Mouse (Mus musculus) lung, adult 18-20 months (tissue): Measurements from ENCODE around the gene Gm20388.
A peak's percentile ranks its signal among the peaks of the same experiment; 100 is the strongest.

ENCODE experiments used
- DNase-seq, 2 experiments: peaks; one replicate each; pipeline ENCODE4 v3.0.0; 2022; ENCODE audit warnings: mixed read lengths in 2 of 2

Gm20388 gene

DNA sequence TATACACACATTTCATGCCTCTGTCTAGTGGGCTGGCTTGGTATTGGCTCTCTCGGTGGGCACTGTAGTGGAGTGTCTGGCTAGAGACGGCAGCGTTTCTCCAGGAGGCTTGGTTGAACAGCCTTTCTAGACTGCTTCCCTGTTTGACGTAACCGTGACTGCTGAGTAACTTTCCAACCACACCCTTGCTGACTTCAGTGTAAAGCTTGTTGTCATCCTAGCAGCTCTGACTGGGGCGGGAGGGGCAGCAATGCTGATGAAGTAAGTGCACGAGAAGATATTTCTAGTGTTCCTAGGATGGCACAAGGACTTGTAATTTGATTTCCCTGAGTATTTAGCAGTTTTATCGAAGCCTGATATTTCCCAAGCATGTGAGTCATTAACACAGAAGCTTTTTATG, 4135.2 kb downstream of the Gm20388 start:
- no peak for DNase-seq

DNA sequence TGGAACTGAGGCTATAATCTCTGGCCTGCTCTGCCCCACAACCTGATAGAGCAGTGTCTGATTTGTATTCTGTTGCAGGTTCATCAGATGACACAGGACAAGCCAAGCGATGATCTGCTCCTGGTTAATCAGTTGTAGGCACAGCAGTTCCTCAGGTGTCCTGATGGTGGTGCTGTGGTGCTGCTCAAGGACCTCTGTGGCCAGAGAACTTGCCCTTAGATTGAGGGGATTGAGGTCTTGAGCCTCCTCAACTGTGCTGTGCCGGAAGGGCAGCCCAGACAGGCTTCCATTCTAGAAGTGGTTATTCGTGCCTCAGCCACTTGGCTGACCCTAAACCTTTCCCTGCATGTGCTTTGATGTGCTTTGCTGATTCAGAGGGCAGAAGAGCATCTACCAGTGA, 4141.5 kb downstream of the Gm20388 start:
- DNase-seq: peak; percentile 60 to 62

DNA sequence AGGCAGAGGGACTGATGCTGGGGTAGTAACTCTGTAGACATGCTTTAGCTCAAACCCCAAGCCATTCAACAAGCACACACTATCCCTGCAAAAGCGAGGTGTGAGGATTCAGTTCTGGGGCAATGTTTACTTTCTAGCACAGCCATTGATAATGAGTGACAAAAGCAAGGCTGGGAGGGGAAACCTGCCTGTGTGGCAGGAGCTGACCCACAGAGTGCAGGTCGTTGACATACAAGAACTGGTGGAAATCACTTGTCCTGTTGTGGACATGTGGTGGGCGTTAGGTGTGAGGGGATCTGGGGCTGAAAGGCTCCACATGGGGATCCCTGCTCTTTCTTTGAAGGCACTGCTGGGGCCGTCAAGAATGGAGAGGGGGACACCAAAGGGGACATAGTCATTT, 4141.9 kb downstream of the Gm20388 start:
- DNase-seq: no peak

DNA sequence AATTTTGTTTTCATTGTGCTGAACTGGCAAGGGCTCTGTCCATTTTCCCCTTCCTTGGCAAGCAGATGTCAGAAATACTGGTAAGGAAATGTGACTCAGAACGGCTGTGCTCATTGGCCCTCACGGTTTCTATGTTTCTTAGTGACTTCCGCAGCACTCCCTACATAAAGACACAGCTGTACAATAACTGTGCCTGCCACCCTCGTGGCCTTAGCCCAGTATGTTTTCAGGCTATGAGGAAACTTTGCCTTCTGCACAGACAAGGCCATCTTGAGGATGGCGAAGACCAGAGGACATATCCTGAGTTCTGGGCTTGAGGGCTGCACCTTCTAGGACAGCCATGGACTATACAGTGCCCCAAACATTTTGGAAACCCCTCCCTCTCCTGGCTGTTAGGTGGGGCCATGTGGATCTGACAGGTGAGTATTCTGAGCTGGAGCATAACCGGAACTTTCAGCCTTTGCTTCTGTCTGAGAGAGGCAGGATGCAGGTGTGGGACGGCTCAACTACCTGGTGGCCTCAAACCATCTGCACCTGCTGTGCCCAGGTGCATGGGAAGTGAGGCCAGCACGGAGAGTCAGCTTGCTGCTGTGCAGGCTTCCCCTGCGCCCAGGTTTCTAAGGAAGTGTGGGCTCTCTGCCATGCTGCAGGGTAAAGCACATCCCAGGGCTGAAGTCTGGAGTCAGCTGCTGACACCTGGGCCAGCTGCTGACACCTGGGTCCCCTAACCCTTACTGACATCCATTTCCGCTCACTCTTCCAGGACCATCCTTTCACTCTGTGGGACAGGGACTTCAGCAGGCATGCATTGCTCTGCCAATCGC, 4146.4 kb downstream of the Gm20388 start:
- no peak for DNase-seq

DNA sequence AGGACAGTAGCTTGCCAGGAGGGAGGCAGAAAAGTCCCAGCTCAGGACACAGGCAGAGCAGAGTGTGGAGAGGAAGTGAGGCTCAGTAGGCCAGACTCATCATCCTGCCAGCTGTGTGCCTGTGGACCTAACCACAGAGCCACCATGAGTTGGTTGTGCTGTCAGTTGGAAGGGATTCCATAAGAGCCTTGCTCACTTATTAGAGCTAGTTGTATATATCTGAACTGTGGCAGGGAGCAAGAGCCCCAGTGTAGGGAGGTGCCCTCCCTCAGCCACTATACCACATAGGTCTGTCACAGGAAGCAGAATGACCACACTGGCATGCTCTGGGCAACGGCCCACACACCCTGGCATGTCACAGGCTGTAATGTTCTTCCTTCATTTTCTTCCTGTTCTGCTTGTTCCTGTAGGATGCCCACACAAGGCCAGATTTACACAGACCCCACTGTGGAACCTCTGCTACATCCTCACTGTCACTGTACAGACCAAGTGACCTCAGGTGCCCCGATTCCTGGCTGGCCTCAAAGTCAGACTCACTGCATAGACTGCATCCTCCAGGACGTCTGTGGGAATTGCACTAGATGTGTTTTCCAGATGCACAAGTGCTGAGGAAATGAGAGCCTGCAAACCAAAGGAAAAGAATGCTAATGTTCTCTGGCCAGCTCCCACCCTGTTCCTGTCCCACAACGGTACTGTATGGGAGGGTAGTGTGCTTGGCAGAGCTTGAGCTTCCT, 4155.9 kb downstream of the Gm20388 start:
- DNase-seq: peak; percentile 9 to 40

DNA sequence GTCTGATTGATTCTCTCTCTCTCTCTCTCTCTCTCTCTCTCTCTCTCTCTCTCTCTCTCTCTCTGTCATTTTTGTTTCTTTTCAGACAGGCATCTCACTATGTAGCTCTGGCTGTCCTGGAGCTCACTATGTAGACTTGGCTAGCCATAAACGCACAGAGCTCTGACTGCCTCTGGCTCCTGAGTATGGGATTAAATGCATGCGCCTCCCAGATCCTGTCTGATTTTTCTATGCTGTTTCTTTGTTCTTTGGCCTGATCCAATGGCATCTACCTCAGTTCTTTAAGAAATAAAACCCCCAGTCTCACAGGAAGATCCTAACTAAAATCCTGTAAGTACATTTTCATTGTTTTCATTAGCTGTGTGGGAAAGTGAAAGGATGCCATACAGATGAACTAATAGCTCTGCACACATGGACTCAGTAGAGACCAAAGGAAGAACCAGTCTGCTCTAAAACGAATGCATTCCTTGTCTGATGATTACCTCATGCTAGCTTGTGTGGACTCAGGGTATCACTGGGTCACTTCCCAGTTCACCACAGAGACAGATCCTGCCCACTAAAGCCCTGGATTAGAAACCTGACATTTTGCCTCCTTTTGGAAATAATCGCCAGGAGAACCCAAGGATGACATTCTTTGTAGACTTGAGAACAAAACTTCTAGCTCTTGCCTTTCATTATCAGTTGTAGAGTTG, 4156.6 kb downstream of the Gm20388 start:
- no peak for DNase-seq

DNA sequence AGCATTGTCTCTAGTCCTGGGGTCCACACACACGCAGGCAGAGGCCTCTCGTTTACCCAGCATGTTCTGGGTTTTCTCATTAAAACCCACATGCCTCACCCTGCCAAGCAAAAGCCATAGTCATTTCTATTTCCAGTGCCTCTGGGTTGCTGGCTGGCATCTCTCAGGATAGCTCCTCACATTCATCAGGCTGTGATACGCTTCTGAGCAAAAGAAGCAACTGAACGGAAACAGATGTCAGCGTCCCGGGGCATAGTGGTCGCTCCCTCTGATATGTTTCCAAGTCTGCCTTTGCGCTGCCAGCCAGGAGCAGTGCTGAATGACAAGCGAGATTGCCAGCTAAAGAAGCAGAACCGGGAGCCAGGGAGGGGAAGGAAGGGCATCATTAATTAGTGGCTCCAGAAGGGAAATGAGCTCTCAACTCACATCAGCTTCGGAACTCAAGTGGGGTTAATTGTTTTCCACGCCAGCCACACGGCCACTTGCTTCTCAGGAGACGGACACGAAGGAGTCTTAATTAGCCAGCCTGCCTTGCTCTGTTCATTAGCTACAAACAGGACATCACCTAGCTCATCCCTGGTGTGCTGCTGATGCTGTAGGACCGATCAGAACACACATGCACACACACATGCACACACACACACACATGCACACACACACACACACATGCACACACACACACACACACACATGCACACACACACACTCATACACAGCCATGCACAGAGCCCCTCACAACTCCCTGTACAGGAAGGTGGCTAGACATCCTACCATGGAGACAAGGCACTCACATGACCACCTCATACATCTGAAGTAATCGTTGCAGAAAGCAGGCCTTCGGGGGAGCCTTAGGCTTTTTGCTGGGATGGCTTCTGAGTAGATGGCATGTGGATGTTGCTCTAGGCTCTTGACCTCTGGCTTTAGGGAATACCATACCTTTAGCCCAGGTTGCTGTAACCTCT, 4160.0 kb downstream of the Gm20388 start:
- peak; percentile 10 to 18 for DNase-seq

DNA sequence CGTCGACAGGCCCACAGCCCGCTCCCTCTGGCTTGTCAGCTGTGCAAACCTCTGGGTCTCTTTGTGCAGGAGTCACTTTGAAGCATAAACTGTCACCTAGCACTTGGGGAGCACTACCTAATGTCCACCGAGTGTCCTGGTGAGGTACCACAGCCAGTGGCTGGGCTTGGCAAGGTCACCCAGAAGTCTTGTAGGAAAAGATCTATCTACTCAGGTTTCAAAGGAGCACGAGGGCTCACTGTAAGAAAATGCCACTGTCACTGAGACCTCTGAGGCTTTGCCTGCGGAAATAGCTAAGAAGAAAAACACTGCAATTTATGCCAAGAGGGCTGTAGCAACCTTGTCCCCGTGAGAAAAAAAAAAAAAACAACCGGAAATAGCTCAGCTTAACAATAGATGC, 4165.3 kb downstream of the Gm20388 start:
- no peak for DNase-seq

DNA sequence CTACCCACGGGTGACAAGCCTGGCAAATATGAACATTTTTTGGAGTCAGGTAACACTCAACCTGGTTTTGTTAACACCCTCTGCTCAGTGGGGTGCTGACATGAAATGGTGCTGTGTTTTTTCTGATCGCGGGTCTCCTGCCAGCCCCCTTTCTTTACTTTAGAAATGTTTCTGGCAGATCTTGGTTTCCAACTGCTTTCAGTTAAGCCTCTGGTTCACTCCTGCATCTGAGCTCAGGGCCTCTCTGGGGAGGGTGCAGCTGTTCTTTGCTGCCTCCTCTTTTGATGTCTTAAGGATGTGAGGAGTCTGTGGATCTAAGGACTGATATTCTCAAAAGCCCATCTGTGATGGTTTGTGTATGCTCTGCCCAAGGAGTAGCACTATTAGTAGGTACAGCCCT, 4165.8 kb downstream of the Gm20388 start:
- DNase-seq: no peak

DNA sequence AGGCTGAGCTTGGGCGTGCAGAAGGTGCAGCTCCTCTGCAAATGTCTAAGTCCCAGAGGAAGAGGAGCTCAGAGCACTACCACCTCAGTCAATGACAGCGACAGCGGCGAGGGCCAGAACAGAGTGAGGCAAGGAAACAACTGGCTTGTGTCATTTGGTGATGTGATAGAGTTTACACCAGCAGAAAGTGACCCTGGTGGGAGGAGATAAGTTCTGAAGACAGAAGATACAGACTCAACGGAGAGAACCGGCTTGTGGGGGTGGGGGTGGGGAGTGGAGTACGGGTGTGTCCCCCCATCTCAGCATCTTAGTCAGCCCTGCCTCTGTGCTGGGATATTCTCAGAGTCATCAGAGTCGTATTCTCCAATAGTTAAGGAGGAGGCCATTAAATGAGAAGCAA, 4166.7 kb downstream of the Gm20388 start:
- no peak for DNase-seq

DNA sequence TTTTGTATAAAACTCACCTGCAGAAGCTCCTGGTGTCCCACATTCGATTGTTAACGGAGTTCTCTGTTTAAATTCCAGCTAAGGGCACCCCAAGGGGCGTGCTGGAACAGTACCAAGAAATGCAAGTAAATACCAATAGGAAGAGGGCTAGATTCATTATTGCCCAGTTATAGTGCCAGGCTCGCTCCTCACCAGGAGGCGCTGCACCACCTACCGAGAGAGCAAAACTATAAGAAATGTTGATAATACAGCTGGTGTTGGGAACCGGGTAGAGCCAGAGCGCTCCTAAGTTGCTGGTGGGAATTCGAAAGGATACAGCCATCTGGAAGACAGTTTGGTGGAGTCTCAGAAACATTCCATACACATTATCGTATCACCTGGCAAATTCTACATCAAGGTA, 4167.4 kb downstream of the Gm20388 start:
- DNase-seq: peak in 1 of 2 experiments; percentile 27

DNA sequence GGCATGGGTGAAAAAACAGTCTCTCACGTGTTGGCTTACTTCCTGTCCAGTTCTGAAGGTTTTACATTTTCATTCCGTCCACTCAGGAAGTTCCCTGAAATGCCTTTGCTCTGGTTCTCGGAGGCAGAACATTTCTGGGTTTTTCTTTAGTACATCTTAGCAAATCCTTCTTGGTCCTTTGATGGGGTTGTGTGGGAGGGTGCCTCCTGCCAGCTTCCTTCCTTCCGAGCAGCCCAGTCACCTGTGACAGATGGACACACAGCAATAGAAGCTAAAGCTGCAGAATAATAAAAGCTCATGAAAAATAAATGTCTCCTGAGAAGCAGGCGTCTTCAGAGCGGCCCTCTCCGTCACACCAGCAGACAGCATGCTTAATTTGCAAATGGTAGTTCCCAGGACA, 4168.3 kb downstream of the Gm20388 start:
- DNase-seq: no peak

DNA sequence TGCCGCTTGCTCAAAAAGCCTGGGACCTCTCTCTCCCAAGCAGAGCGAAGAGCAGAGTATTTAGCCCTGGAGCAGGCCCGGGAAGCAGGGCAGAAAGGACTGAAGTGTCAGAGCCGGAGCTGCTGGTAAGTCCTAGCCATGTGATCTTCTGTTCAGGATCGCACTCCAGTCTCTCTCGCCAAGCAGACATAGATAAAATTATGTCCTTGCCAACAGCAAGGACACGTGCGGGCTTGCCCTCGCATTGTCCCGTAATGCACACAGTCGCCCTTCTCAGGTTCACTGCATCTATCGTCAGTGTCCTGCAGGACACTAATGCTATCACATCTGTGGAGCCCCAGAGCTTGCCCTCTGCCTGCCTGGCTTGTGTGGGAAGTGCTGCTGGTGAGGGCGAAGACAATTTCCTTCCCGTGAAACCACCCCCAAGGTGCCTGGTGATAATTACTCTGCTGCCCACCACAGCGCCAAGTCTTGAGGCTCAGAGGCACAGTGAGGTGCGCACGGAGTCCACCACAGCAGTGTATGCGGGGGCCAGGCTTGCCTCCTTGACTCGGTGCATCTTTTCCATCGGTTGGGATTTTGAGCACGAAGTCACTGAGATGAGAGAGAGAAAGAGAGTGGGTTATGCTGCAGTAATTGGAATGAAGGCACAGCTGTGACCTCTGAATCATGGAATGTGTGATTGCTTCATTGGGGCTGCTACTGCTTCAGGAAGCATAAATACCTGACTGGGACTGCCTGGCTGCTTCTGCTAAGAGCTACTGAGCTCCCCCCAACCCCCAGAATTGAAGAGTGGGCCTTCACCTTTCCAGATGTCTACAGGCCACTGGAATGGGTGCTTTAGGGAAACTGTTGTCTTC, 4170.1 kb downstream of the Gm20388 start:
- DNase-seq: no peak

DNA sequence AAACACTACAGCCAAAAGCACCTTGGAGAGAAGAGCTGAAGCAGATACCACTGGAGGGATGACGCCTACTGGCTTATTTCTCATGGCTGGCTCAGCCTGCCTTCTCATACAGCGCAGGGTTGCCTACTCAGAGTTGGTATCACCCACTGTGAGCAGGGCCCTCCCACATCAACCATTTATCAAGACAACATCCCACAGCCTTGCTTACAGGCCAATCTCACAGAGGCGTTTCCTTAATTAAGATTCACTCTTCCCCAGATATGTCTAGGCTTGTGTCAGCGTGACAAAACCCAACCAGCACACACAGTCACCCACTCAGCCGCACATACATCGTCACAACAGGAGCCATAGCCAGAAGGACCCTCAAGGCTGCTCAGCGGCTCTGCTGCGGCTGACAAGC, 4172.0 kb downstream of the Gm20388 start:
- DNase-seq: no peak

DNA sequence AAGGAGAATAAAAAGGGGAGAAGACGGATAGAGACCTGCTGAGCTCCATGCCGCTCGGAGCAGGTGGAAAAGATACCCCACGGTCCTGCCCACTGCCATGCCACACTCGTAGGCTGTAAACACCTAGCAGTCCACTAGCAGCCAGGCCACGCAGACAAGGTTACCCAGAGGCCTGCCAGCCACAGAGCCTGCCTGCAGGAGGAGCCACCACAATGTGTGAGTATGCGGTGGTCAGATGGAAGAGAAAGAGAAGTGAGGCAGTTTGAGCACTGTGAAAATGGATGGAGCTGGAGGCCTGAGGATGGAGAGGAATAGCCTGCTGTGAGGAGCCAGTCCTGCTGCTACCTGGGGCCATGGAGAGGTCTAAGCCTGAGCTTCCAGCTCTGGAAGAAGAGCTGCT, 4173.0 kb downstream of the Gm20388 start:
- DNase-seq: no peak

DNA sequence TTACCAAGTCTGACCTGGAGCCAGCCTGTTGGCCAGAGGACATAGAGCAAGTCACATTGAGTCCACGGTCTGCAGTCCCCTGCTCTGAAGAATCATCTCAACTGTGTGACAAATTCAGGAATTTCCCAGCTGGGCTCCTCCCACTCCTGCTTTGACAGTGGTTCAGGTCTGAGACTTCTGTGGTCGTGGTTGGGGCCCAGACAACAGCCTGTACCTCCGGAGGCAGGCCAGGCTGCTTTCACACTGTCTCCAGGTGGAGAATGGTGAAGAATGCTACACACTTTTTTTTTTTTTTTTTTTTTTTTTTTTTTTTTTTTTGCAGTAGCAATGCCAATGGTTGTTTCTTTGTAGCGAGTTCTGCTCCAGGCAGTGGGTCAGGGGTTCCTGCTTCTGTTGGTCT, 4175.0 kb downstream of the Gm20388 start:
- DNase-seq: no peak

DNA sequence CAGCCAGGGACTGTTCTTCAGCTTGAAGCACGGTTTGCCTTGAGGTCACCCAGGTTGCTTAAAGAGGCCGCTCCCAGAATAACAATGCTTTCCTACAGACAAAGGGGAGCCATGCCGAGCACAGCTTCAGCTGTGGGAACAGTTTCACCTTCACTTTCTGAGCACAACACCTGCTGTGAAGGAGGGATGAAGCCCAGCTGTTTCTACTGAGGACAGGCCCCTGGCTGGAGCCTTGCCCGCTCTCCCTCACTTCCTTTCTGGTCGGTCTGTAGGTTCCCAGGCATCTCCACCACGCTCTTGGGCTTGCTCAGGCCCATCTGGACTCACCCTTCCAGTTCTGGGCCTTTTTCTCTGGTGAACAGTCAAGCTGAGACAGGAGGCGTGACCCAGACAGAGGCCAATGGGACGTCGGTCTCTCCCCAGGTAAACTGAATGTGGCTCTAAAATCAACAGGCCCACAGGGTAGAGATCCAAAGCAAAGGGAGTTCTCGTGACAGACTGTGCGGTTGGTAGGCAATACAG, 4177.5 kb downstream of the Gm20388 start:
- no peak for DNase-seq

DNA sequence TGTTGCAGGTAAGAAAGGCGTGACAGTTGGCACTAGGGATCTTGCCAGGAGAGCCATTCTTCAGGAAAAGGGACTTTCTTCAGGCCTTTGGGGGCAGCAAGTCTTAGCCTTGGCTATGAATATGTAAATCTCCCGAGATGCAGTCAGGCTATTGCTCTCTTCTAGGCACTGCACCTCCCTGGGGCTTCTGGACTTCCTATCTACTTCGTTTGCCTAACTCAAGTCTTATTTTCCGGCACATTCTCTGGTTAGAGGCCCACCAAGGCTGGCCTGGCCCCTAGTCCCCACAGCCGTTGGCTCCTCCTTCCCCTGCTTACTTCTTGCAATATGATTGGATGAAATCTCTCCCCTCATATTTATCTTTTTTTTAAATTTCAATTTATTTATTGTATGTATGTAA, 4178.4 kb downstream of the Gm20388 start:
- DNase-seq: no peak

DNA sequence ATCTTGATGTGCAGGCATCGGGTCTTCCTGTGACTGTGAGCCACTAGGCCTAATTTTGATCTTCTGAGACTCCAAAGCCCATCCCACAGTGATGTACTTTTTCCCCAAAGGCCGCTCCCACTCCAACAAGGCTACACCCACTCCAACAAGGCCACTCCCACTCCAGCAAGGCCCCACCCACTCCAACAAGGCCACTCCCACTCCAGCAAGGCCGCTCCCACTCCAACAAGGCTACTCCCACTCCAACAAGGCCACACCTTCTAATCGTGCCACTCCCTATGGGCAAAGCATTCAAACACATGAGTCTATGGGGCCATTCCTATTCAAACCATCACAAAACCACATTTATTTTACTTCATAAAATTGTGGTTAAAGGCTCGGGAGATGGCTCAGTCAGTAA, 4179.8 kb downstream of the Gm20388 start:
- no peak for DNase-seq

DNA sequence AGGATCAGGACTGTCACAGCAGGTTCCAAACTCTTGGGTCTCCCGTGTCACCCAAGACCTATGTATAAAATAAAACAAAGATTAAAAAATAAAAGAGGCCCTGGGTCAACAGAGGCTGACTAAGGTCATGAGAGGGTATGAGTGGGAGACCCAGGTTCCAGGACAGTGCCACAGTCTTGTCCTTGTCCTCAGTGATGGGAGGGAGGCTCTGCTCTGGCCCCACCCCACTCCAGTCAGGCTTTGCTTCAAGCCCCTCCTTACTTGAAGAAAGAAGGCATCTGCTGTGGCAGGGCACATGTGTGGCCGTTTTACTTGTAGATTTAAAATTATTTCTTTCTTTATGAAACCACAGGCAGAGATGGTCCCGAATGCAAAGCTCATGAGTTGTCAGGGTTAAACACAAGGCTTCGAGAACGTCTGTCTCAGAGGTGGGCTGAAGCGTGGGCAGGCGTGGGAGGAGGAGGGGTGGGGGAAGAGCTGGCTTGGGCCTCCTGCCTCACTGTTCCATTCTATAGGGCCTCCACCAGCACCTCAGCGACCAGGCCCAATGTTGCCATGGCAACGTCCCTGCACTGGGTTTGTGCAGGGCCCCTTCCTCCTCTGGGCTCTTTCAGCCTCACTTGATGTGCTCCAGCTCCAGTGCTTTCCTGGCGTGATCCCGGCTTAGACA, 4188.4 kb downstream of the Gm20388 start:
- no peak for DNase-seq

DNA sequence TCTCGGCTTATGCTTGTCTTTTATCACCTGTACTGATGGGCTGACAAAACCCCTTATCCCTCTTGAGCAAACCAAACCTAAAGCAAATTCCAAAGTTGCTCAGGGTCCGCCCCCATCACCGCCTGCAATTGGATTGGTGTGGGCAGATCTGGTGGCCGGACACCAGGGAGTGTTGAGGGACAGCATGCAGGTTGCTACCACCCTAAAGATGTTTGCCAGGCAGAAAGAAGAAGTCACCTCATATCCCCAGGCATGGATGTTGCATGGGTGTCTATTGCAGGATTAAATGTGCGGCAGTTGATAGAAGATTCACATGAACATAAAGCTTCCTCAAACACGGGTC, 4189.0 kb downstream of the Gm20388 start:
- no peak for DNase-seq
